Mouse (Mus musculus) bone marrow, adult 2 months (tissue): ENCODE results near the gene Crebl2. TPM values are rescaled to one million over a fixed set of nuclear protein-coding genes. Genes with fewer than 3 reads are reported as not detected.

Source experiments
- H3K27ac ChIP-seq: fragments of 200-500 bp; 2 replicates; pipeline ENCODE4 v1.5.1; 2012; ENCODE audit warnings: low read depth, mild to moderate bottlenecking, control low read depth, inconsistent platforms, low read length; ENCODE audit not compliant: control insufficient read depth, poor library complexity, insufficient read depth
- H3K4me1 ChIP-seq: fragments of 200-500 bp; 2 replicates; pipeline ENCODE4 v1.6.1; 2011; ENCODE audit warnings: low read length; ENCODE audit not compliant: control insufficient read depth, insufficient read depth
- H3K4me3 ChIP-seq: fragments of 200-500 bp; replicated peaks from 2 replicates; pipeline ENCODE3; 2011; ENCODE audit warnings: mild to moderate bottlenecking, low read depth, low read length, control low read depth; ENCODE audit not compliant: control insufficient read depth
- CTCF ChIP-seq: fragments of 200-500 bp; IDR thresholded peaks from 2 replicates; pipeline ENCODE4 v1.5.1; 2011; ENCODE audit warnings: low read length, control low read depth; ENCODE audit not compliant: control insufficient read depth, insufficient read depth
- POLR2A ChIP-seq: fragments of 200-500 bp; IDR thresholded peaks from 2 replicates; pipeline ENCODE4 v1.6.1; 2011; ENCODE audit warnings: low read depth, mild to moderate bottlenecking, control low read depth, low read length, borderline replicate concordance; ENCODE audit not compliant: control insufficient read depth
- WGBS: fragments of 180-500 bp; shearing (Covaris S2); methylation state at CpG from one replicate; pipeline ENCODE4 v1.1.7; 2018; 5-methylcytosine and 5-hydroxymethylcytosine counted together
- polyA plus RNA-seq: library from polyadenylated mRNA; stranded (reverse); fragments of >200 nt; gene quantifications from 2 replicates; pipeline ENCODE4 v1.2.4, GENCODE M21; 2011; ENCODE audit warnings: low replicate concordance; ENCODE audit not compliant: missing spikeins, insufficient read depth, insufficient read length

The Crebl2 gene
- polyA plus RNA-seq, 1 experiment: 8.3 TPM

DNA sequence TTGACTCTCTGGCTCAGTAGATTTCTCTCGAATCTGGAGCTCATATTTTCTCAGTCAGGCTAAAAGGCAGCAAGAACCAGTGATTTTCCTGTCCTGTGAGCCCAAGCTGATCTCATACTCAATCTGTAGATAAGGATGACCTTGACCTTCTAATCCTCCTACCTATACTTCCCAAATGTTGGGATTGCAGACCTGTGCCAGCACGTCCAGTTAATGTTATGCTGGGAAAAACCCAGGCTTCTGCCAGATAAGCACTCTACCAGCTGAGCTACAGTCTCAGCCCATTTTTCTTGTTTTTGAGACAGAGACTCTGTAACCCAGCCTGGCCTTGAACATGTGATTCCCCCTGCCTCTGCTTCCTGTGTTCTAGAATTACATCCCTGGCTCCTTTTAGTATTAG lies 10.4 kb downstream of the Crebl2 start:
- 82% methylated on average over 2 of the region's 2 CpGs for WGBS
- TF ChIP-seq CTCF (no peak), POLR2A (no peak)
- Histone ChIP-seq H3K4me1 (no peaks in the 10 kb centered on the region), H3K4me3 (no peak overlapping the region), H3K27ac (no peak overlapping the region)

- WGBS: 87% methylated on average over 4 of the region's 4 CpGs
- no peaks in the 10 kb centered on the region for H3K4me1 ChIP-seq
- H3K4me3 ChIP-seq: no peak overlapping the region
- TF ChIP-seq POLR2A (no peak), CTCF (no peak)
- H3K27ac ChIP-seq: no peak overlapping the region
These were observed 15.8 kb downstream of the Crebl2 start for GRCm38 (mm10) chr6:134845726-134846125.

DNA sequence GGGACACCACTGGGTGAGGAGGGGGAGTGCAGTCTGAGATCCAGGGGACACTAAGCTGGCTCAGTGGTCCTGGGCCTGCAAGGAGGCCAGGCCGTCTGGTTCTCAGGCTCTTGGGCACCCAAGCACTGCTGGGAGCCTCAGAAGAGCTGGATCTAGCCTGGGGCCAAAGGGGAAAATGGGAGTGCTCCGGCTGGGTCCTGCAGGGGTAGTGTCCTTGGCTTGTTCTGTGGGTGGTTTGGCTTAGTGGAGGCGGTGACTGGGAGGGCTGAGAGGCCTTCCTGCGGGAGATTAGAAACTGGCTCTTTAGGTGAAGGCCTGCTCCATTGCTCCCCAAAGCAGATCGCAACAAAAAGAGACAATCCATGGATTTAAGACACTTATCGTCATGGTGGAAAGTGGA lies 16.4 kb downstream of the Crebl2 start:
- no peak for TF ChIP-seq CTCF
- TF ChIP-seq POLR2A: no peak
- H3K4me1 ChIP-seq: no peaks in the 10 kb centered on the region
- 88% methylated on average over 6 of the region's 6 CpGs for WGBS
- no peak overlapping the region for H3K4me3 ChIP-seq
- no peak overlapping the region for H3K27ac ChIP-seq

DNA sequence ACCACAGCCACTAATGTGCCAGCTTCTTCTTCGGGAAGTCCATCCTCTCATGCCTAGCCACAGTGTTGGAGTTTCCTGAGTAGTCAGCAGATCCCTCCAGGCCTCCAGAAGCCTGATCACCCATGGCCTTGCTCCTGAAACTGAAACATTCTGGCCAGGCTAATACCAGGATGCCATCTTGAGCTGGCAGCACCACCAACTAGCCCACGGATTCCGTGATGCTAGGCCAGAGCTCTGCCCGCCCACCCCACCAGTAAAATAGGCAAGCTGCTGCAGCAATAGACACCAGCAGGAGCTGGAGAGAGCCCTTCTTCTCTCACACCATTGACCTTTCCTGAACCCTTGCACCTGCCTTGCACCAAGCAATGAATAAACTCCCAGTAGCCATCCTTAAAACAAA lies 17.6 kb downstream of the Crebl2 start:
- no peak overlapping the region for H3K27ac ChIP-seq
- no peak for TF ChIP-seq POLR2A
- no peak for TF ChIP-seq CTCF
- WGBS: 87% methylated on average over 4 of the region's 4 CpGs
- H3K4me1 ChIP-seq: no peaks in the 10 kb centered on the region
- no peak overlapping the region for H3K4me3 ChIP-seq

DNA sequence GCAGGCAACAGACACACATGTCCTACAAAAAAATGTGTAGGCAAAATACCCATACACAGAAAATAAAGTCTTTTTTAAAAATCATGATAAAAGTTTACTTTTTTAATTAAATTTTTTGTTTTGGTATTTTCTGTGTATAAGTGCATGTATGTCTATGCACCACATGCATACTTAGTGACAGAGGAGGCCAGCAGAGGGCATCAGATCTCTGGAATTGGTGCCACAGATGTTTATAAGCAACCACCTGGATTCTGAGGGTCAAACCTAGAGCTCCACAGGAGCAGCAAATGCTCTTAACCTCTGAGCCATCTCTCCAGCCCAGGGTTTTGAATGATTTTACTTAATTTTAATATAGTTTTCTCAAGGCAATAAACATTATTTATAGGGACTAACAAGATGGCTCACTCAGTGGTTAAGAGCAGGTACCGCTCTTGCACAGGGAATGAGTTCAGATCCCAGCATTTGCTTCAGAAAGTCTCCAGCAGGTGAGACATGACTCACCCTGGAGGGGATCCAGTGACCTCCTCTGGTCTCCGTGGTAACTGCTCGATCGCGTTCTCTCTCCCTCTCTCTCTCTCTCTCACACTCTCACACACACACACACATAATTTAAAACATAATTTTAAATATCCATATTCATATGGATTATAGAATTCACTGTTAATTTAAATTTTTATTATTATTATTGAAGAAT lies 18.4 kb downstream of the Crebl2 start:
- H3K4me1 ChIP-seq: no peaks in the 10 kb centered on the region
- no peak overlapping the region for H3K4me3 ChIP-seq
- H3K27ac ChIP-seq: no peak overlapping the region
- TF ChIP-seq CTCF (no peak), POLR2A (no peak)
- WGBS: 93% methylated on average over 5 of the region's 5 CpGs

DNA sequence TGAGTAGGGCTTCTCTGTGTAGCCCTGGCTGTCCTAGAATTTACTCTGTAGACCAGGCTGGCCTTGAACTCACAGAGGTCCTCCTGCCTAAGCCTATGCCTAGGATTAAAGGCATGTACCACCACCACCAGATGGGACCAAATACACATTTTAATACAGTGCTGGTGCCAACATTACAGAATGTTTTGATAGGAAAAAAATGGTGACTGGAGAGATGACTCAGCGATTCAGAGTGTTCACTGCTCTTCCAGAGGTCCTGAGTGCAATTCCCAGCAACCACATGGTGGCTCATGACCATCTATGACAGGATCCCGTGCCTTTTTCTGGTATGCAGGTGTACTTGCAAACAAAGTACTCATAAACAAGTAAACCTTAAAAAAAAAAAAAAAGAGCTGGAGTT lies 19.5 kb downstream of the Crebl2 start:
- TF ChIP-seq POLR2A: no peak
- no peak overlapping the region for H3K27ac ChIP-seq
- no peaks in the 10 kb centered on the region for H3K4me1 ChIP-seq
- H3K4me3 ChIP-seq: no peak overlapping the region
- 88% methylated on average over 2 of the region's 2 CpGs for WGBS

GRCm38 (mm10) chr6:134849985-134850384 lies 20.0 kb downstream of the Crebl2 start:
- H3K4me1 ChIP-seq: no peaks in the 10 kb centered on the region
- no peak for TF ChIP-seq CTCF
- no peak overlapping the region for H3K27ac ChIP-seq
- 70% methylated on average over 3 of the region's 3 CpGs for WGBS
- H3K4me3 ChIP-seq: no peak overlapping the region

DNA sequence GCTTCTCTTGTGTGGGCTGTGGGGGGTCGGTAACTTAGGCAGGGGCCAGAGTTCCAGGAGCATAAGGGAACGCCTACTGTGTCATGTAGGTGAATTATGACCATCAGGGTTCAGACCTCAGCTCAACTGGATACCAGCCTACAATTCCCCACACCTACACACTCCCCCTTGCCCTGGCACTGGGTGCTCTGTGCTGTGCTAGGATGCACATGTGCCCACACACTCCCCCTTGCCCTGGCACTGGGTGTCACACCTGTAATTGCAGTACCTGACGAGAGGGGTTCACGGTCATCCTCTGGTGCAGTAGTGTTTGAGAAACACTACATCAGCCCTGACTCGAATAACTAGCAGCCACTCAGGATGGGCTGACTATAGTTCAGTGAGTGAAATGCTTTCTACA lies 24.8 kb downstream of the Crebl2 start:
- TF ChIP-seq CTCF (no peak), POLR2A (no peak)
- no peak overlapping the region for H3K4me3 ChIP-seq
- H3K4me1 ChIP-seq: no peaks in the 10 kb centered on the region
- 83% methylated on average over 5 of the region's 5 CpGs for WGBS
- no peak overlapping the region for H3K27ac ChIP-seq

DNA sequence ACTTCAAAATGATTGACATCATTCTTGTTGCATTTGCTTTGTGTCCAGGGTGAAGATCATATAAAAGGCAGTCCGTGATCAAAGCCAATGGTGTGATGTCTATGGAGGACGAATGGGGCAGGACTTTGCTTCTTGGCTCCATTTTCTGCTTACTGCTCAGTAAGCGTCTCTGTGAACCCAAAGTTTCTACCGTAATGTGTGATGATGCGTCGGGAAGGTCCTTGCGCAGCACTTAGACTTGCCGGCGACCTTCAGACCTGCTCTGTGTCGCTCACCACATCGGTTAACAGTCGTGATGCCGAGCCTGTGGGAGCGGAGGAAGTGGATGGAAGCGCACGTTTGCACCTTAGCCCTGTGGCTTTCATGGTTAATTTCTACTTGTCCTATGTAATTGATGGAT lies 26.0 kb downstream of the Crebl2 start:
- TF ChIP-seq CTCF (no peak), POLR2A (no peak)
- Histone ChIP-seq H3K4me1 (no peaks in the 10 kb centered on the region), H3K4me3 (no peak overlapping the region), H3K27ac (no peak overlapping the region)
- 92% methylated on average over 16 of the region's 16 CpGs for WGBS
